Mouse (Mus musculus) liver, adult 2 months (tissue): Measurements from ENCODE around the gene Ercc2.

Source experiments
- CTCF ChIP-seq: fragments of 200-500 bp; IDR thresholded peaks from 2 replicates; pipeline ENCODE4 v1.5.1; 2011; ENCODE audit warnings: low read depth, low read length, control low read depth
- POLR2A ChIP-seq: fragments of 200-500 bp; IDR thresholded peaks from 2 replicates; pipeline ENCODE4 v1.6.1; 2011; ENCODE audit warnings: low read length, control low read depth; ENCODE audit not compliant: insufficient read depth; ENCODE audit errors: extremely low read depth

- TF ChIP-seq CTCF (no peak), POLR2A (no peak)
Observed at GRCm38 (mm10) chr7:19423083-19423482, 41.3 kb downstream of the Ercc2 start.
